Comparison of ENCODE assay signal across 42 mouse cellular contexts in genomic region chr9:37924194-37924593, GRCm38 (mm10). TPM values are rescaled to one million over a fixed set of nuclear protein-coding genes. Genes with fewer than 3 reads are reported as not detected.
"Had no signal": no experiment of that assay in that cellular context is flagged by ENCODE, and none has a peak within 500 bp of the region (broad histone marks: within the 10 kb centered on the region; RNA-seq: fewer than 3 reads in every experiment).

No protein-coding gene starts in this region.

- H3K4me3 ChIP-seq: heart, embryonic 12.5 days; heart, embryonic 13.5 days; heart, embryonic 15.5 days; hindbrain, embryonic 10.5 days; hindbrain, embryonic 12.5 days; hindbrain, embryonic 13.5 days; hindbrain, embryonic 15.5 days; intestine, embryonic 15.5 days; kidney, embryonic 15.5 days; layer of hippocampus, adult 2 months had no signal

- ATAC-seq: hindbrain, embryonic 16.5 days; hindbrain, postnatal 0 days; inflammation-experienced regulatory T-cells, adult 6 months; intestine, embryonic 15.5 days; intestine, embryonic 16.5 days; intestine, postnatal 0 days had no signal

- H3K27ac ChIP-seq: heart, embryonic 13.5 days; heart, embryonic 15.5 days; hindbrain, embryonic 10.5 days; hindbrain, embryonic 12.5 days; hindbrain, embryonic 13.5 days; hindbrain, embryonic 14.5 days; hindbrain, embryonic 15.5 days; hindbrain, postnatal 0 days; intestine, embryonic 15.5 days; kidney, embryonic 15.5 days; kidney, postnatal 0 days; layer of hippocampus, adult 2 months had no signal

- DNase-seq: heart, postnatal 10 days; heart, postnatal 14 days; heart, postnatal 36 days; heart, postnatal 4 days; kidney, adult 11 months; kidney, adult 18-20 months; kidney, adult 2 months; kidney, adult 8-10 months; kidney, adult 9 months; kidney, postnatal 10 days; kidney, postnatal 14 days; kidney, postnatal 25 days; kidney, postnatal 36 days; kidney, postnatal 4 days; layer of hippocampus, adult 9-11 months; layer of hippocampus, postnatal 36 days had no signal

RNA-seq across cellular contexts. Expression of gene Olfr878, which starts 6.6 kb away (rescaled TPM):
- total RNA-seq: heart, postnatal 10 days; heart, postnatal 14 days; heart, postnatal 25 days; heart, postnatal 36 days; heart, postnatal 4 days; hematopoietic stem cell, adult 5-6 weeks; hindbrain, postnatal 0 days; layer of hippocampus, adult 18-20 months; layer of hippocampus, adult 2 months; layer of hippocampus, postnatal 10 days; layer of hippocampus, postnatal 14 days; layer of hippocampus, postnatal 25 days; layer of hippocampus, postnatal 36 days had no signal

RNA-seq across cellular contexts. Expression of gene Olfr145, which starts 27.7 kb away (rescaled TPM):
- total RNA-seq: heart, postnatal 10 days; heart, postnatal 14 days; heart, postnatal 25 days; heart, postnatal 36 days; heart, postnatal 4 days; hematopoietic stem cell, adult 5-6 weeks; hindbrain, postnatal 0 days; layer of hippocampus, adult 18-20 months; layer of hippocampus, adult 2 months; layer of hippocampus, adult 8-10 months; layer of hippocampus, postnatal 10 days; layer of hippocampus, postnatal 14 days; layer of hippocampus, postnatal 25 days; layer of hippocampus, postnatal 36 days; left cerebral cortex, adult 18-20 months; left cerebral cortex, adult 8-10 months had no signal
